Mouse (Mus musculus) cerebellum, postnatal 25 days (tissue): ENCODE measurements at regions not wholly inside any gene's neighbourhood (a gene's known extent, or its start where the extent isn't known, plus 50 kb on each side); places are given as distances from the start of the nearest gene placed in this dataset.
A peak's percentile ranks its signal among the peaks of the same experiment; 100 is the strongest.

ENCODE experiments used
- DNase-seq, 2 experiments: peaks; one replicate each; pipeline ENCODE4 v3.0.0; 2021; ENCODE audit warnings: mixed read lengths in 2 of 2

GRCm38 (mm10) chr2:123486681-123487080 is 603.1 kb upstream of the Sema6d start:
- no peak for DNase-seq

GRCm38 (mm10) chr2:123506162-123506561 is 583.6 kb upstream of the Sema6d start:
- no peak for DNase-seq

- DNase-seq, result no peak
Measured at GRCm38 (mm10) chr2:123507095-123507494, 582.7 kb upstream of the Sema6d start.

- no peak for DNase-seq
Measured at GRCm38 (mm10) chr2:123528915-123529314, 560.9 kb upstream of the Sema6d start.

GRCm38 (mm10) chr2:123532946-123533791 is 556.6 kb upstream of the Sema6d start:
- DNase-seq, result peak in 1 of 2 experiments; percentile 18

- no peak for DNase-seq
Measured at GRCm38 (mm10) chr2:123551249-123551850, 538.4 kb upstream of the Sema6d start.

- no peak for DNase-seq
Measured at GRCm38 (mm10) chr2:123558123-123558650, 531.6 kb upstream of the Sema6d start.
